Mouse (Mus musculus) cerebellum, adult 18-20 months (tissue): ENCODE measurements at regions not wholly inside any gene's neighbourhood (a gene's known extent, or its start where the extent isn't known, plus 50 kb on each side); places are given as distances from the start of the nearest gene placed in this dataset.
A peak's percentile ranks its signal among the peaks of the same experiment; 100 is the strongest.

ENCODE experiments used
- DNase-seq, 2 experiments: peaks; one replicate each; pipeline ENCODE4 v3.0.0; 2021

GRCm38 (mm10) chr1:157969635-157970111 lies 386.5 kb downstream of the Brinp2 start:
- DNase-seq, result no peak

- DNase-seq, result no peak
These were observed 382.5 kb downstream of the Brinp2 start for GRCm38 (mm10) chr1:157973373-157974232.

GRCm38 (mm10) chr1:157974656-157975055 lies 381.5 kb downstream of the Brinp2 start:
- no peak for DNase-seq

- DNase-seq, result no peak
These were observed 337.0 kb downstream of the Brinp2 start for GRCm38 (mm10) chr1:158019161-158019560.

GRCm38 (mm10) chr1:158039756-158040155 lies 316.4 kb downstream of the Brinp2 start:
- DNase-seq, result no peak

GRCm38 (mm10) chr1:158040334-158040733 lies 315.8 kb downstream of the Brinp2 start:
- DNase-seq, result no peak

GRCm38 (mm10) chr1:158052644-158053043 lies 303.5 kb downstream of the Brinp2 start:
- no peak for DNase-seq

GRCm38 (mm10) chr1:158054961-158055360 lies 301.2 kb downstream of the Brinp2 start:
- no peak for DNase-seq

GRCm38 (mm10) chr1:158056994-158057630 lies 299.0 kb downstream of the Brinp2 start:
- DNase-seq, result peak in 1 of 2 experiments; percentile 2

- no peak for DNase-seq
These were observed 298.3 kb downstream of the Brinp2 start for GRCm38 (mm10) chr1:158057789-158058188.

GRCm38 (mm10) chr1:158061995-158062394 lies 294.1 kb downstream of the Brinp2 start:
- no peak for DNase-seq

GRCm38 (mm10) chr1:158082181-158082580 lies 273.9 kb downstream of the Brinp2 start:
- no peak for DNase-seq

- DNase-seq, result no peak
These were observed 270.3 kb downstream of the Brinp2 start for GRCm38 (mm10) chr1:158085856-158086255.

- no peak for DNase-seq
These were observed 258.6 kb downstream of the Brinp2 start for GRCm38 (mm10) chr1:158097500-158097899.

GRCm38 (mm10) chr1:158119708-158120107 lies 236.4 kb downstream of the Brinp2 start:
- no peak for DNase-seq

GRCm38 (mm10) chr1:158124902-158125301 lies 231.2 kb downstream of the Brinp2 start:
- no peak for DNase-seq

- no peak for DNase-seq
These were observed 229.9 kb downstream of the Brinp2 start for GRCm38 (mm10) chr1:158126272-158126671.

GRCm38 (mm10) chr1:158129243-158129770 lies 226.8 kb downstream of the Brinp2 start:
- no peak for DNase-seq

GRCm38 (mm10) chr1:158147525-158147924 lies 208.6 kb downstream of the Brinp2 start:
- peak; percentile 4 to 15 for DNase-seq

GRCm38 (mm10) chr1:158148035-158148434 lies 208.1 kb downstream of the Brinp2 start:
- no peak for DNase-seq

GRCm38 (mm10) chr1:158161111-158161510 lies 195.0 kb downstream of the Brinp2 start:
- DNase-seq, result no peak

GRCm38 (mm10) chr1:158161533-158161932 lies 194.6 kb downstream of the Brinp2 start:
- DNase-seq, result no peak

- DNase-seq, result no peak
These were observed 192.7 kb downstream of the Brinp2 start for GRCm38 (mm10) chr1:158163411-158163810.

- no peak for DNase-seq
These were observed 186.1 kb downstream of the Brinp2 start for GRCm38 (mm10) chr1:158170006-158170405.
